Mouse (Mus musculus) cerebellum, adult 2 months (tissue): ENCODE measurements at regions not wholly inside any gene's neighbourhood (a gene's known extent, or its start where the extent isn't known, plus 50 kb on each side); places are given as distances from the start of the nearest gene placed in this dataset.
"Not testable (repeated sequence)": the region's sequence is repeated elsewhere in the genome, so short reads cannot be mapped to it uniquely, and the experiment has no call there.

Experiments
- CTCF ChIP-seq: fragments of 200-500 bp; IDR thresholded peaks from 2 replicates; pipeline ENCODE4 v1.5.1; 2011; ENCODE audit warnings: low read depth, mild to moderate bottlenecking, control low read depth, low read length, moderate library complexity, borderline replicate concordance; ENCODE audit not compliant: insufficient read depth
- POLR2A ChIP-seq: fragments of 200-500 bp; IDR thresholded peaks from 2 replicates; pipeline ENCODE4 v1.6.1; 2011; ENCODE audit warnings: low read length, control low read depth, borderline replicate concordance; ENCODE audit not compliant: insufficient read depth

- TF ChIP-seq CTCF, POLR2A: not testable (repeated sequence)
These were observed 82.0 kb downstream of the Tomm20 start for GRCm38 (mm10) chr8:126863661-126864060.
